9 mouse cellular contexts compared by ENCODE assay signal in genomic region chr2:143113859-143114258, GRCm38 (mm10). TPM values are rescaled to one million over a fixed set of nuclear protein-coding genes. Genes with fewer than 3 reads are reported as not detected.
DNase-seq lines count a peak whose midpoint lies in the region; ATAC-seq and TF ChIP-seq lines count a peak whose summit lies in the region.
"Had no signal": no experiment of that assay in that cellular context is flagged by ENCODE, and none has a peak within 500 bp of the region (broad histone marks: within the 10 kb centered on the region; RNA-seq: fewer than 3 reads in every experiment).

No protein-coding gene starts in this region.

- peak; percentile 73 for TF ChIP-seq CTCF in stomach, postnatal 0 days (IDR thresholded peaks at IDR 0.05; ENCODE audit: low read depth)

- 86% methylated on average over 1 of the region's 1 CpGs for WGBS in hindbrain, embryonic 11.5 days
- 80% methylated on average over 1 of the region's 1 CpGs for WGBS in hindbrain, embryonic 10.5 days
- 97% methylated on average over 1 of the region's 1 CpGs for WGBS in stomach, postnatal 0 days
- WGBS in kidney, embryonic 15.5 days = 88% methylated on average over 1 of the region's 1 CpGs

- no peaks in the 10 kb centered on the region for H3K36me3 ChIP-seq in hindbrain, embryonic 11.5 days (ENCODE audit: control insufficient read depth, insufficient read depth, low read length)
- no peaks in the 10 kb centered on the region for H3K36me3 ChIP-seq in hindbrain, embryonic 10.5 days
- H3K36me3 ChIP-seq in stomach, postnatal 0 days (ENCODE audit: control insufficient read depth, insufficient read depth, low read length) = no peaks in the 10 kb centered on the region
- no peaks in the 10 kb centered on the region for H3K36me3 ChIP-seq in kidney, embryonic 15.5 days

- no peak overlapping the region for H3K4me3 ChIP-seq in hindbrain, embryonic 11.5 days (ENCODE audit: low read depth, low read length)
- no peak overlapping the region for H3K4me3 ChIP-seq in hindbrain, embryonic 10.5 days
- H3K4me3 ChIP-seq in stomach, postnatal 0 days (ENCODE audit: low read depth, low read length) = no peak overlapping the region
- H3K4me3 ChIP-seq in kidney, embryonic 15.5 days (replicated peaks) = no peak overlapping the region

- H3K9ac ChIP-seq in hindbrain, embryonic 11.5 days (ENCODE audit: low read depth, low read length) = no peak overlapping the region
- H3K9ac ChIP-seq in stomach, postnatal 0 days (ENCODE audit: low read length) = no peak overlapping the region
- no peak overlapping the region for H3K9ac ChIP-seq in kidney, embryonic 15.5 days

- no peak overlapping the region for H3K27ac ChIP-seq in hindbrain, embryonic 11.5 days (ENCODE audit: low read depth, low read length)
- no peak overlapping the region for H3K27ac ChIP-seq in hindbrain, embryonic 10.5 days
- H3K27ac ChIP-seq in stomach, postnatal 0 days (replicated peaks) = no peak overlapping the region
- H3K27ac ChIP-seq in kidney, embryonic 15.5 days = no peak overlapping the region

- no peaks in the 10 kb centered on the region for H3K4me1 ChIP-seq in hindbrain, embryonic 11.5 days (replicated peaks; ENCODE audit: control insufficient read depth, insufficient read depth, low read length)
- no peaks in the 10 kb centered on the region for H3K4me1 ChIP-seq in hindbrain, embryonic 10.5 days (replicated peaks)
- no peaks in the 10 kb centered on the region for H3K4me1 ChIP-seq in stomach, postnatal 0 days (replicated peaks; ENCODE audit: control insufficient read depth, insufficient read depth)
- no peaks in the 10 kb centered on the region for H3K4me1 ChIP-seq in kidney, embryonic 15.5 days

- DNase-seq in hindbrain, embryonic 11.5 days (ENCODE audit: low spot score) = peak; percentile 60
- no peak for DNase-seq in hindbrain, embryonic 10.5 days (ENCODE audit: low spot score)
- DNase-seq in A20 (ENCODE audit: low read depth, low spot score) = peak; percentile 40
- DNase-seq in brain, adult 2 months (ENCODE audit: low read depth, low spot score) = peak; percentile 76
- DNase-seq in forelimb bud, embryonic 11.5 days (ENCODE audit: low read depth, low spot score) = peak; percentile 63
- no peak for DNase-seq in stomach, postnatal 0 days (ENCODE audit: low spot score)
- no peak for DNase-seq in spleen, adult 18-20 months

- no peak overlapping the region for H3K4me2 ChIP-seq in hindbrain, embryonic 11.5 days (replicated peaks; ENCODE audit: low read depth, low read length)
- no peak overlapping the region for H3K4me2 ChIP-seq in stomach, postnatal 0 days (replicated peaks; ENCODE audit: low read depth)
- no peak overlapping the region for H3K4me2 ChIP-seq in kidney, embryonic 15.5 days

- H3K9me3 ChIP-seq in hindbrain, embryonic 11.5 days (ENCODE audit: control insufficient read depth, low read length) = no peaks in the 10 kb centered on the region
- H3K9me3 ChIP-seq in hindbrain, embryonic 10.5 days = no peaks in the 10 kb centered on the region
- no peaks in the 10 kb centered on the region for H3K9me3 ChIP-seq in stomach, postnatal 0 days (ENCODE audit: control insufficient read depth, low read length)
- H3K9me3 ChIP-seq in kidney, embryonic 15.5 days (replicated peaks) = no peaks in the 10 kb centered on the region

- H3K27me3 ChIP-seq in hindbrain, embryonic 11.5 days (ENCODE audit: control insufficient read depth, insufficient read depth, low read length) = no peaks in the 10 kb centered on the region
- H3K27me3 ChIP-seq in hindbrain, embryonic 10.5 days (ENCODE audit: insufficient read depth, poor library complexity, severe bottlenecking) = no peaks in the 10 kb centered on the region
- H3K27me3 ChIP-seq in stomach, postnatal 0 days (ENCODE audit: control insufficient read depth, insufficient read depth, low read length) = no peaks in the 10 kb centered on the region
- H3K27me3 ChIP-seq in kidney, embryonic 15.5 days = no peaks in the 10 kb centered on the region

- ATAC-seq in hindbrain, embryonic 11.5 days (ENCODE audit: low FRiP score) = peak; percentile 38; the same call in 1 of the 2 replicates
- ATAC-seq in stomach, postnatal 0 days (ENCODE audit: low FRiP score, low TSS enrichment) = no peak
- no peak for ATAC-seq in kidney, embryonic 15.5 days (replicated peaks; ENCODE audit: low FRiP score)

- TF ChIP-seq EP300 in stomach, postnatal 0 days (optimal IDR thresholded peaks at IDR 0.05) = no peak

RNA-seq across cellular contexts. Expression of gene Otor, which starts 35.6 kb away (rescaled TPM):
- 2.2 and 2.3 TPM in 2 replicates for polyA plus RNA-seq in hindbrain, embryonic 11.5 days (2014; fragmentation: Nextera tagmentation; extraction: Ambion mirVana)
- polyA plus RNA-seq in hindbrain, embryonic 10.5 days (2016; fragmentation: Nextera tagmentation; extraction: Ambion mirVana) = 0.46 and 0.88 TPM in 2 replicates
- polyA plus RNA-seq in stomach, postnatal 0 days (2015; fragmentation: Nextera tagmentation; extraction: Ambion mirVana) = 0.48 and 0.59 TPM in 2 replicates
- 0.32 and 0.35 TPM in 2 replicates for polyA plus RNA-seq in kidney, embryonic 15.5 days (2015; fragmentation: Nextera tagmentation; extraction: Ambion mirVana)
- polyA plus RNA-seq: large intestine, adult 2 months had no signal

RNA-seq across cellular contexts. Expression of gene Snrpb2, which starts 51.0 kb away (rescaled TPM):
- polyA plus RNA-seq in hindbrain, embryonic 11.5 days (2014; fragmentation: Nextera tagmentation; extraction: Ambion mirVana) = 121 and 128 TPM in 2 replicates
- polyA plus RNA-seq in hindbrain, embryonic 10.5 days (2016; fragmentation: Nextera tagmentation; extraction: Ambion mirVana) = 85.0 and 96.5 TPM in 2 replicates
- 45.0 and 47.8 TPM in 2 replicates for polyA plus RNA-seq in stomach, postnatal 0 days (2015; fragmentation: Nextera tagmentation; extraction: Ambion mirVana)
- 78.3 and 102 TPM in 2 replicates for polyA plus RNA-seq in kidney, embryonic 15.5 days (2015; fragmentation: Nextera tagmentation; extraction: Ambion mirVana)

Comparison
In these comparisons a context has a peak if more than half of its experiments do, and no peak if none do; other contexts are left out.
1. DNase-seq: peak in hindbrain, embryonic 11.5 days (single experiment), A20 (single experiment), brain, adult 2 months (single experiment) and forelimb bud, embryonic 11.5 days (single experiment); none in hindbrain, embryonic 10.5 days (single experiment), stomach, postnatal 0 days (single experiment) and spleen, adult 18-20 months (0 of 2).